26 mouse cellular contexts compared by ENCODE assay signal in the genomic region with DNA sequence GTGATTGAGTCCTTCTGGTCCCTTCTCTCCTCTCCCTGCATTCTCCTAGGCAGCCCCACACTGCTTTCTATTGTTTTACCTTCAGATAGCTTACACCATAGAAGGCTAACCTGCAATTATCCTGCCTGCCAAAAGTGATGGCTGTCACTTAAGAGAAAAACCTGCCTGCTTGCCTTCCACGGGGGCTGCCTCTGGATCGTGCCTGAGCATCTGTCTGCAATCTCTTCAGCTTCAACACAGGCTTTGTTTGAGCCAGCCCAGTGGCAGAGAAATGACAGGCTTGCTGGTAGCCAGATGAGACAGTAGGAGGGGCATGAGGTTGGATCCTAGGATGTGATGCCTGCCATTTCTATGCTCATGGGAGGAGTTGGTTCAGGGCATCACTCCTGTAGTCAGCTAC.
DNase-seq lines count a peak whose midpoint lies in the region; ATAC-seq lines count a peak whose summit lies in the region.
"Had no signal": no experiment of that assay in that cellular context is flagged by ENCODE, and none has a peak within 500 bp of the region (broad histone marks: within the 10 kb centered on the region; RNA-seq: fewer than 3 reads in every experiment).

No protein-coding gene starts in this region.

- no peaks in the 10 kb centered on the region for H3K36me3 ChIP-seq in embryonic facial prominence, embryonic 10.5 days (replicated peaks)
- H3K36me3 ChIP-seq in forebrain, embryonic 15.5 days = no peaks in the 10 kb centered on the region
- H3K36me3 ChIP-seq in hindbrain, embryonic 16.5 days (ENCODE audit: control insufficient read depth, insufficient read depth, low read length) = no peaks in the 10 kb centered on the region
- H3K36me3 ChIP-seq: G1E; heart, embryonic 15.5 days; kidney, embryonic 15.5 days; liver, embryonic 12.5 days; neural tube, embryonic 13.5 days had no signal

- no peak overlapping the region for H3K4me2 ChIP-seq in forebrain, embryonic 15.5 days (replicated peaks)
- H3K4me2 ChIP-seq in hindbrain, embryonic 16.5 days (ENCODE audit: low read length) = no peak overlapping the region
- H3K4me2 ChIP-seq: heart, embryonic 15.5 days; kidney, embryonic 15.5 days; liver, embryonic 12.5 days; neural tube, embryonic 13.5 days had no signal

- H3K9me3 ChIP-seq in embryonic facial prominence, embryonic 10.5 days = no peaks in the 10 kb centered on the region
- H3K9me3 ChIP-seq in forebrain, embryonic 15.5 days = no peaks in the 10 kb centered on the region
- H3K9me3 ChIP-seq in hindbrain, embryonic 16.5 days (ENCODE audit: control insufficient read depth, low read length) = no peaks in the 10 kb centered on the region
- H3K9me3 ChIP-seq: heart, embryonic 15.5 days; kidney, embryonic 15.5 days; liver, embryonic 12.5 days; neural tube, embryonic 13.5 days had no signal

- H3K27me3 ChIP-seq in embryonic facial prominence, embryonic 10.5 days (replicated peaks; ENCODE audit: low read depth, poor library complexity, severe bottlenecking) = no peaks in the 10 kb centered on the region
- H3K27me3 ChIP-seq in forebrain, embryonic 15.5 days = no peaks in the 10 kb centered on the region
- no peaks in the 10 kb centered on the region for H3K27me3 ChIP-seq in hindbrain, embryonic 16.5 days (replicated peaks; ENCODE audit: control insufficient read depth, insufficient read depth, low read length)
- H3K27me3 ChIP-seq: heart, embryonic 15.5 days; kidney, embryonic 15.5 days; liver, embryonic 12.5 days; megakaryocyte, embryonic 14.5 days; neural tube, embryonic 13.5 days had no signal

- H3K27ac ChIP-seq in embryonic facial prominence, embryonic 10.5 days (replicated peaks) = peak overlapping the region; percentile 36; the same call in 1 of the 2 replicates
- peak overlapping the region; percentile 23; the same call in 1 of the 2 replicates for H3K27ac ChIP-seq in forebrain, embryonic 15.5 days (replicated peaks)
- no peak overlapping the region for H3K27ac ChIP-seq in hindbrain, embryonic 16.5 days (ENCODE audit: low read depth, low read length)
- H3K27ac ChIP-seq: gastrocnemius, adult 2 months; heart, embryonic 15.5 days; kidney, embryonic 15.5 days; liver, embryonic 12.5 days; neural tube, embryonic 13.5 days; stomach, postnatal 0 days had no signal

- H3K4me3 ChIP-seq in embryonic facial prominence, embryonic 10.5 days = no peak overlapping the region
- no peak overlapping the region for H3K4me3 ChIP-seq in forebrain, embryonic 15.5 days
- H3K4me3 ChIP-seq in hindbrain, embryonic 16.5 days (ENCODE audit: low read length) = no peak overlapping the region
- H3K4me3 ChIP-seq: gastrocnemius, adult 2 months; heart, embryonic 15.5 days; kidney, embryonic 15.5 days; liver, embryonic 12.5 days; megakaryocyte, embryonic 14.5 days; neural tube, embryonic 13.5 days had no signal

- ATAC-seq in forebrain, embryonic 15.5 days (replicated peaks) = peak; percentile 67
- ATAC-seq in hindbrain, embryonic 16.5 days = 0 out of 2 replicates have a peak, but pooled peaks have one; percentile 60
- ATAC-seq: activated CD4-positive, CD25-positive, alpha-beta regulatory T cell, adult 4 months; intestine, postnatal 0 days; liver, embryonic 12.5 days had no signal

- no peak overlapping the region for H3K9ac ChIP-seq in forebrain, embryonic 15.5 days (replicated peaks)
- H3K9ac ChIP-seq in hindbrain, embryonic 16.5 days (ENCODE audit: low read depth, low read length) = no peak overlapping the region
- H3K9ac ChIP-seq: heart, embryonic 15.5 days; kidney, embryonic 15.5 days; liver, embryonic 12.5 days; neural tube, embryonic 13.5 days had no signal

- peak; percentile 28 for DNase-seq in embryo, embryonic 11 days
- DNase-seq in embryo, embryonic 10.5 days (ENCODE audit: low spot score) = no peak
- peak; percentile 62 for DNase-seq in embryonic facial prominence, embryonic 10.5 days (ENCODE audit: low spot score)
- DNase-seq in heart, postnatal 4 days = no peak
- no peak for DNase-seq in spleen, postnatal 10 days (ENCODE audit: low spot score in 2 of 2)
- no peak for DNase-seq in ovary, postnatal 10 days (ENCODE audit: low spot score)
- DNase-seq: adrenal gland, postnatal 25 days; cerebellum, adult 18-20 months; cerebellum, postnatal 36 days; gastrocnemius, adult 2 months; heart, adult 18-20 months; kidney, postnatal 4 days; layer of hippocampus, adult 9-11 months; lung, adult 2 months; right cerebral cortex, postnatal 14 days had no signal

- 16% methylated on average over 2 of the region's 2 CpGs for WGBS in embryonic facial prominence, embryonic 10.5 days
- WGBS in forebrain, embryonic 15.5 days = 5% methylated on average over 2 of the region's 2 CpGs
- WGBS in hindbrain, embryonic 16.5 days = 22% methylated on average over 2 of the region's 2 CpGs

- peaks cover 31% of the 10 kb centered on the region for H3K4me1 ChIP-seq in embryonic facial prominence, embryonic 10.5 days
- H3K4me1 ChIP-seq in forebrain, embryonic 15.5 days = no peaks in the 10 kb centered on the region
- H3K4me1 ChIP-seq in hindbrain, embryonic 16.5 days (ENCODE audit: control insufficient read depth, insufficient read depth, low read depth, low read length) = no peaks in the 10 kb centered on the region
- H3K4me1 ChIP-seq: heart, embryonic 15.5 days; liver, embryonic 12.5 days; megakaryocyte, embryonic 14.5 days had no signal

Comparison
In these comparisons a context has a peak if more than half of its experiments do, and no peak if none do; other contexts are left out.
1. DNase-seq: peak in embryo, embryonic 11 days (single experiment) and embryonic facial prominence, embryonic 10.5 days (single experiment); none in embryo, embryonic 10.5 days (single experiment), heart, postnatal 4 days (single experiment), spleen, postnatal 10 days (0 of 2) and ovary, postnatal 10 days (single experiment).